Mouse (Mus musculus): ENCODE measurements around the gene Atxn10.

Atxn10 gene

GRCm38 (mm10) chr15:85336301-85336991 is 401 bp downstream of the Atxn10 start:
- DNase-seq: peak; percentile 47 to 65

- DNase-seq: no peak
These were observed 1.2 kb downstream of the Atxn10 start for GRCm38 (mm10) chr15:85337219-85337618.

GRCm38 (mm10) chr15:85337979-85338378 is 1.9 kb downstream of the Atxn10 start:
- DNase-seq: no peak

- no peak for DNase-seq
These were observed 6.2 kb downstream of the Atxn10 start for GRCm38 (mm10) chr15:85342246-85342645.

- no peak for DNase-seq
These were observed 8.6 kb downstream of the Atxn10 start for GRCm38 (mm10) chr15:85344673-85345072.

- no peak for DNase-seq
These were observed 11.1 kb downstream of the Atxn10 start for GRCm38 (mm10) chr15:85347058-85347700.

- DNase-seq: no peak
These were observed 14.1 kb downstream of the Atxn10 start for GRCm38 (mm10) chr15:85350144-85350543.

- DNase-seq: no peak
These were observed 18.0 kb downstream of the Atxn10 start for GRCm38 (mm10) chr15:85354060-85354459.

- DNase-seq: no peak
These were observed 20.1 kb downstream of the Atxn10 start for GRCm38 (mm10) chr15:85356112-85356511.

- DNase-seq: no peak
These were observed 21.6 kb downstream of the Atxn10 start for GRCm38 (mm10) chr15:85357465-85358225.

- DNase-seq: no peak
These were observed 23.4 kb downstream of the Atxn10 start for GRCm38 (mm10) chr15:85359483-85359882.

- no peak for DNase-seq
These were observed 23.9 kb downstream of the Atxn10 start for GRCm38 (mm10) chr15:85359901-85360300.

- no peak for DNase-seq
These were observed 28.3 kb downstream of the Atxn10 start for GRCm38 (mm10) chr15:85364366-85364765.

- no peak for DNase-seq
These were observed 30.9 kb downstream of the Atxn10 start for GRCm38 (mm10) chr15:85366938-85367337.

- DNase-seq: no peak
These were observed 33.7 kb downstream of the Atxn10 start for GRCm38 (mm10) chr15:85369765-85370164.

GRCm38 (mm10) chr15:85373125-85373524 is 37.1 kb downstream of the Atxn10 start:
- no peak for DNase-seq

- DNase-seq: no peak
These were observed 47.4 kb downstream of the Atxn10 start for GRCm38 (mm10) chr15:85383477-85383876.

- DNase-seq: no peak
These were observed 52.7 kb downstream of the Atxn10 start for GRCm38 (mm10) chr15:85388696-85389095.

GRCm38 (mm10) chr15:85389915-85390314 is 53.9 kb downstream of the Atxn10 start:
- DNase-seq: no peak

GRCm38 (mm10) chr15:85395360-85395759 is 59.3 kb downstream of the Atxn10 start:
- no peak for DNase-seq

- no peak for DNase-seq
These were observed 65.9 kb downstream of the Atxn10 start for GRCm38 (mm10) chr15:85401926-85402325.

GRCm38 (mm10) chr15:85403256-85403731 is 67.2 kb downstream of the Atxn10 start:
- no peak for DNase-seq

- DNase-seq: no peak
These were observed 68.7 kb downstream of the Atxn10 start for GRCm38 (mm10) chr15:85404739-85405138.

GRCm38 (mm10) chr15:85405567-85405966 is 69.5 kb downstream of the Atxn10 start:
- DNase-seq: no peak
